Mouse (Mus musculus): ENCODE results near the gene Amhr2. TPM values are rescaled to one million over a fixed set of nuclear protein-coding genes. Genes with fewer than 3 reads are reported as not detected.

The Amhr2 gene
- not detected for polyA plus RNA-seq (2014; fragmentation: Illumina TruSeq; extraction: RNeasy Lipid Tissue Mini Kit (QIAGEN cat#74804); ENCODE audit: low replicate concordance)

DNA sequence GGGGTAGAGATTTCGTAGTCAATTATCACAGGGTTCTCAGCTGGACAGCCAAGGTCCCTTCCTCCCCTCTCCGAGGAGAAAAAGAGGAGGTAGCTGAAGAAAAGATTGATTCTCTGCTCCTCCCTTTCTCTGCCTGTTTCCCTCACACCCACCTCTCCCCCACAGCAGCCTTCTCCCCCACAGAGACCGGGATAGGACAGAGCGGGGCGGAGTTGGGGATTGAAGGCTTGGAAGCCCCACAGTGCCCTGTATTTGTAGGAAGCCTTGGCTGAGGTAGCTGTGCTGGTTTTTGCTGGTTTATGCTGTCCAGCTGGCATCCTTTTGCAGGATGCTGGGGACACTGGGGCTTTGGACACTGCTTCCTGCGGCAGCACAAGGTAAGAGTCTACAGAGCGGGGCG, at the start of gene Amhr2:
Gene Amhr2 (plus strand): TSS at position 222 of the 400 bp plus-strand sequence.

GRCm38 (mm10) chr15:102405489-102406195, 39.5 kb upstream of the Amhr2 start, which contains the start of gene Sp1:
TSS of gene Sp1 (plus strand) at chr15:102406143.

GRCm38 (mm10) chr15:102458904-102459317, 13.7 kb downstream of the Amhr2 start, which contains the start of gene Prr13:
TSS of gene Prr13 (plus strand) at chr15:102459028.

DNA sequence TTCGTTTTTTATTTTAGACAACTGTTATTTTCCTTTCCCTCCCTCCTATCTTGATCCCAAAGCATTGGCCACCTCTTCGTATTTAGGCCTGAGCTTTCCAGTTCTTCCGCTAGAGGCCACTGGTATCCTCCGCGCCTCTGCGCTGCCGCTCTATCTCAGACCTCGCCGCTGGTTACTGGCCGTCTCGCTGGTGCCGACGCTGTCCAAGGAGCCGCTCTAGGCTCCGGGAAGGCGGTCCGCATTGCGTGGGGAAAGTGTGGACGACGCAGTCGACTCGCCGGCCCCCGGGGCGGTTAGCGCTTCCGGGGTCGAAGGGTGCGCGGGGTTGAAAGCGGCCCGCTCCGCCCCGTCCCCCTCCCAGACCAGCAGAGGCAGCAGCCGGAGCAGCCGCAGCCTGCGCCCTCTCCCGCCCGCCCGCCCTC, 25.0 kb downstream of the Amhr2 start, which contains the start of gene Pcbp2:
Gene Pcbp2 (plus strand): TSS at position 357 of the 422 bp plus-strand sequence.

DNA sequence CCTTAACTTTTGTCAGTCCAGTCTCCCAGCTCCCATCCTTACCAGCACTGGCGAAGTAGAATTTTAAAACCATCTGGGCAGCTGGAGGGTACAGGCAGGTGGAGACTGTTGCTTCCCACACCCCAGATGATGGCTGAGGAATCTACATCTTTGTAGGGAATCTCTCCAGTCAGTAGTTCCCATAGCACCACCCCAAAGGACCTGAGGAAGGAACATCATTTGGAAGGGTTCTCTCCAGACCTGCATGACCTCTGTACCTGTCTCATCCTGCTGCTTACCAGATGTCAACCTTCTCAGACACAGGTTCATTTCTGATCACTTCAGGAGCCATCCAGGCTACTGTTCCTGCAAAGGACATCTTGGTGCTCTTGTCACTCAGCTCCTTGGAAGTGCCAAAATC, 58.3 kb downstream of the Amhr2 start, which contains the start of gene Gm10337:
Gene Gm10337 (plus strand): TSS at position 276 of the 400 bp plus-strand sequence.

Other genes with a start within 250 kb of the Amhr2 start
- 17.0 TPM for gene Zfp740, start 242.1 kb upstream of the Amhr2 start, polyA plus RNA-seq (2014; fragmentation: Illumina TruSeq; extraction: RNeasy Lipid Tissue Mini Kit (QIAGEN cat#74804); ENCODE audit: low replicate concordance)
- 6.3 TPM for gene Csad, start 240.6 kb upstream of the Amhr2 start, polyA plus RNA-seq (2014; fragmentation: Illumina TruSeq; extraction: RNeasy Lipid Tissue Mini Kit (QIAGEN cat#74804); ENCODE audit: low replicate concordance)
- gene Itgb7, start 213.4 kb upstream of the Amhr2 start, polyA plus RNA-seq (2014; fragmentation: Illumina TruSeq; extraction: RNeasy Lipid Tissue Mini Kit (QIAGEN cat#74804); ENCODE audit: low replicate concordance): not detected
- 0.48 TPM for gene Rarg, start 187.8 kb upstream of the Amhr2 start, polyA plus RNA-seq (2014; fragmentation: Illumina TruSeq; extraction: RNeasy Lipid Tissue Mini Kit (QIAGEN cat#74804); ENCODE audit: low replicate concordance)
- gene Gm9918, start 174.8 kb upstream of the Amhr2 start, polyA plus RNA-seq (2014; fragmentation: Illumina TruSeq; extraction: RNeasy Lipid Tissue Mini Kit (QIAGEN cat#74804); ENCODE audit: low replicate concordance): not detected
- gene Mfsd5, start 165.9 kb upstream of the Amhr2 start, polyA plus RNA-seq (2014; fragmentation: Illumina TruSeq; extraction: RNeasy Lipid Tissue Mini Kit (QIAGEN cat#74804); ENCODE audit: low replicate concordance): 0.78 TPM
- 0.19 TPM for gene Espl1, start 149.1 kb upstream of the Amhr2 start, polyA plus RNA-seq (2014; fragmentation: Illumina TruSeq; extraction: RNeasy Lipid Tissue Mini Kit (QIAGEN cat#74804); ENCODE audit: low replicate concordance)
- gene Pfdn5, start 119.3 kb upstream of the Amhr2 start, polyA plus RNA-seq (2014; fragmentation: Illumina TruSeq; extraction: RNeasy Lipid Tissue Mini Kit (QIAGEN cat#74804); ENCODE audit: low replicate concordance): 6.2 TPM
- gene Myg1, start 113.7 kb upstream of the Amhr2 start, polyA plus RNA-seq (2014; fragmentation: Illumina TruSeq; extraction: RNeasy Lipid Tissue Mini Kit (QIAGEN cat#74804); ENCODE audit: low replicate concordance): 5.8 TPM
- 4.4 TPM for gene Aaas, start 94.6 kb upstream of the Amhr2 start, polyA plus RNA-seq (2014; fragmentation: Illumina TruSeq; extraction: RNeasy Lipid Tissue Mini Kit (QIAGEN cat#74804); ENCODE audit: low replicate concordance)
- gene Sp7, start 78.2 kb upstream of the Amhr2 start, polyA plus RNA-seq (2014; fragmentation: Illumina TruSeq; extraction: RNeasy Lipid Tissue Mini Kit (QIAGEN cat#74804); ENCODE audit: low replicate concordance): not detected
- gene Sp1, start 39.2 kb upstream of the Amhr2 start, polyA plus RNA-seq (2014; fragmentation: Illumina TruSeq; extraction: RNeasy Lipid Tissue Mini Kit (QIAGEN cat#74804); ENCODE audit: low replicate concordance): 83.0 TPM
- 223 TPM for gene Prr13, start 13.7 kb downstream of the Amhr2 start, polyA plus RNA-seq (2014; fragmentation: Illumina TruSeq; extraction: RNeasy Lipid Tissue Mini Kit (QIAGEN cat#74804); ENCODE audit: low replicate concordance)
- gene Pcbp2, start 25.2 kb downstream of the Amhr2 start, polyA plus RNA-seq (2014; fragmentation: Illumina TruSeq; extraction: RNeasy Lipid Tissue Mini Kit (QIAGEN cat#74804); ENCODE audit: low replicate concordance): 488 TPM
- gene Gm10337, start 58.4 kb downstream of the Amhr2 start, polyA plus RNA-seq (2014; fragmentation: Illumina TruSeq; extraction: RNeasy Lipid Tissue Mini Kit (QIAGEN cat#74804); ENCODE audit: low replicate concordance): not detected
- gene Map3k12, start 71.7 kb downstream of the Amhr2 start, polyA plus RNA-seq (2014; fragmentation: Illumina TruSeq; extraction: RNeasy Lipid Tissue Mini Kit (QIAGEN cat#74804); ENCODE audit: low replicate concordance): 0.93 TPM
- 1.7 TPM for gene Tarbp2, start 72.8 kb downstream of the Amhr2 start, polyA plus RNA-seq (2014; fragmentation: Illumina TruSeq; extraction: RNeasy Lipid Tissue Mini Kit (QIAGEN cat#74804); ENCODE audit: low replicate concordance)
- gene Npff, start 79.6 kb downstream of the Amhr2 start, polyA plus RNA-seq (2014; fragmentation: Illumina TruSeq; extraction: RNeasy Lipid Tissue Mini Kit (QIAGEN cat#74804); ENCODE audit: low replicate concordance): not detected
- not detected for gene Gm28047, start 179.7 kb downstream of the Amhr2 start, polyA plus RNA-seq (2014; fragmentation: Illumina TruSeq; extraction: RNeasy Lipid Tissue Mini Kit (QIAGEN cat#74804); ENCODE audit: low replicate concordance)
- 22.5 TPM for gene Atf7, start 180.1 kb downstream of the Amhr2 start, polyA plus RNA-seq (2014; fragmentation: Illumina TruSeq; extraction: RNeasy Lipid Tissue Mini Kit (QIAGEN cat#74804); ENCODE audit: low replicate concordance)
- gene Atp5g2, start 227.0 kb downstream of the Amhr2 start, polyA plus RNA-seq (2014; fragmentation: Illumina TruSeq; extraction: RNeasy Lipid Tissue Mini Kit (QIAGEN cat#74804); ENCODE audit: low replicate concordance): 21.1 TPM